Mouse (Mus musculus): Measurements from ENCODE around the gene Cnih2.
"Not testable (repeated sequence)": the region's sequence is repeated elsewhere in the genome, so short reads cannot be mapped to it uniquely, and the experiment has no call there.

Gene Cnih2

GRCm38 (mm10) chr19:5094243-5094632 lies 4.1 kb downstream of the Cnih2 start:
- DNase-seq (ENCODE audit: low read depth) = peak; percentile 91

- DNase-seq (ENCODE audit: low read depth) = no peak
Observed at GRCm38 (mm10) chr19:5093481-5094242, 4.7 kb downstream of the Cnih2 start.

GRCm38 (mm10) chr19:5092083-5092482 lies 6.2 kb downstream of the Cnih2 start:
- no peak for DNase-seq (ENCODE audit: low read depth)

GRCm38 (mm10) chr19:5089324-5089723 lies 9.0 kb downstream of the Cnih2 start:
- no peak for DNase-seq (ENCODE audit: low read depth)

- peak; percentile 99 for DNase-seq (ENCODE audit: low read depth)
Observed at GRCm38 (mm10) chr19:5087884-5088728, 10.2 kb downstream of the Cnih2 start, which contains the start of gene Yif1a. Gene Yif1a (plus strand): TSS chr19:5088538.

- DNase-seq (ENCODE audit: low read depth) = not testable (repeated sequence)
Observed at GRCm38 (mm10) chr19:5086533-5086932, 11.8 kb downstream of the Cnih2 start.

GRCm38 (mm10) chr19:5085145-5085863 lies 13.0 kb downstream of the Cnih2 start, which contains the start of gene Tmem151a:
Gene Tmem151a (minus strand): TSS chr19:5085531.
- DNase-seq (ENCODE audit: low read depth) = peak; percentile 47

GRCm38 (mm10) chr19:5084834-5085144 lies 13.5 kb downstream of the Cnih2 start:
- no peak for DNase-seq (ENCODE audit: low read depth)

GRCm38 (mm10) chr19:5083961-5084833 lies 14.1 kb downstream of the Cnih2 start:
- no peak for DNase-seq (ENCODE audit: low read depth)

GRCm38 (mm10) chr19:5082596-5082995 lies 15.7 kb downstream of the Cnih2 start:
- DNase-seq (ENCODE audit: low read depth) = no peak

- DNase-seq (ENCODE audit: low read depth) = no peak
Observed at GRCm38 (mm10) chr19:5082005-5082404, 16.3 kb downstream of the Cnih2 start.

GRCm38 (mm10) chr19:5079279-5079678 lies 19.0 kb downstream of the Cnih2 start:
- no peak for DNase-seq (ENCODE audit: low read depth)

GRCm38 (mm10) chr19:5073518-5073917 lies 24.8 kb downstream of the Cnih2 start:
- DNase-seq (ENCODE audit: low read depth) = no peak

GRCm38 (mm10) chr19:5073028-5073427 lies 25.3 kb downstream of the Cnih2 start:
- DNase-seq (ENCODE audit: low read depth) = peak; percentile 81

GRCm38 (mm10) chr19:5072389-5073019 lies 25.8 kb downstream of the Cnih2 start:
- no peak for DNase-seq (ENCODE audit: low read depth)

- peak; percentile 89 for DNase-seq (ENCODE audit: low read depth)
Observed at GRCm38 (mm10) chr19:5071545-5072369, 26.6 kb downstream of the Cnih2 start.

GRCm38 (mm10) chr19:5071077-5071476 lies 27.2 kb downstream of the Cnih2 start:
- no peak for DNase-seq (ENCODE audit: low read depth)

GRCm38 (mm10) chr19:5069978-5070377 lies 28.3 kb downstream of the Cnih2 start:
- no peak for DNase-seq (ENCODE audit: low read depth)

GRCm38 (mm10) chr19:5069486-5069885 lies 28.8 kb downstream of the Cnih2 start:
- no peak for DNase-seq (ENCODE audit: low read depth)

GRCm38 (mm10) chr19:5068570-5069234 lies 29.6 kb downstream of the Cnih2 start:
- DNase-seq (ENCODE audit: low read depth) = no peak

Measured in induced T-regulatory cell, adult 2 months (primary cell).